Mouse (Mus musculus): Measurements from ENCODE around the gene Cd209c. TPM values are rescaled to one million over a fixed set of nuclear protein-coding genes. Genes with fewer than 3 reads are reported as not detected.

Gene Cd209c
- 0.21 and 0.45 TPM in 2 replicates for polyA plus RNA-seq (2015; fragmentation: Nextera tagmentation; extraction: Ambion mirVana)

DNA sequence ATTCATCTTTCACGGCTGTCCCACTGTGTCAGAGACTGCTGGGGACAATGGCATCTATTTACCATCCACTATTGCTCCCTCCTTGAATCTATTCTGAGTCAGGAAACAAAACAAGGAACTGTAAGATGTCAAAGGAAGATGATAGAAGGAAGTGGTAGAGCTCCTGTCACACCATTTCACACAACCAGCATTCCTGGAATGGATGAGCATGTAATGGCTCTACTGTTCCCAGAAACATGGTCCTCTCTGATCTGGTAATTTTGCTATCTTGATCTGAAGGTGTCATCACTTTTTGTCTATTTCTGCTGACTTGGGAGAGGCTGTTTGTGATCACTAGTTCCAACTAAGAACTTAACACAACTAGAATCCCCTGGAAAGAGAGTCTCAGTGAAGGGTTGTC, at the start of gene Cd209c:
Gene Cd209c, minus strand, starts transcription at position 101 of the 400 bp plus-strand sequence.
- no peak within 1 kb of the TSS for H3K27ac ChIP-seq
- H3K4me3 ChIP-seq (replicated peaks) = no peak within 1 kb of the TSS
- H3K9ac ChIP-seq = no peak within 1 kb of the TSS
- ATAC-seq (replicated peaks; ENCODE audit: low FRiP score) = no peak
- H3K27me3 ChIP-seq = no peaks in the 10 kb centered on the region
- no peak within 1 kb of the TSS for H3K4me2 ChIP-seq
- no peaks in the 10 kb centered on the region for H3K36me3 ChIP-seq
- 0 out of 2 replicates have a peak, but pooled peaks cover 3% of the 10 kb centered on the region for H3K9me3 ChIP-seq (replicated peaks)
- 81% methylated on average over 1 of the region's 1 CpGs for WGBS
- H3K4me1 ChIP-seq = no peaks in the 10 kb centered on the region

GRCm38 (mm10) chr8:3994219-3994618, 39.7 kb upstream of the Cd209c start:
- H3K9me3 ChIP-seq (replicated peaks) = no peaks in the 10 kb centered on the region
- 31% methylated on average over 42 of the region's 42 CpGs for WGBS
- peak overlapping the region; percentile 25 for H3K4me3 ChIP-seq (replicated peaks)
- H3K36me3 ChIP-seq = no peaks in the 10 kb centered on the region
- H3K4me2 ChIP-seq = peak overlapping the region; percentile 53
- H3K27me3 ChIP-seq = no peaks in the 10 kb centered on the region
- no peak overlapping the region for H3K9ac ChIP-seq
- H3K4me1 ChIP-seq = no peaks in the 10 kb centered on the region
- H3K27ac ChIP-seq = no peak overlapping the region
- ATAC-seq (replicated peaks; ENCODE audit: low FRiP score) = peak; percentile 43; the same call in 1 of the 2 replicates

GRCm38 (mm10) chr8:3956037-3956436, 1.5 kb upstream of the Cd209c start:
- no peak overlapping the region for H3K4me2 ChIP-seq
- H3K36me3 ChIP-seq = no peaks in the 10 kb centered on the region
- ATAC-seq (replicated peaks; ENCODE audit: low FRiP score) = peak; percentile 46; the same call in 1 of the 2 replicates
- no peaks in the 10 kb centered on the region for H3K4me1 ChIP-seq
- H3K9ac ChIP-seq = no peak overlapping the region
- WGBS = 69% methylated on average over 1 of the region's 1 CpGs
- no peaks in the 10 kb centered on the region for H3K27me3 ChIP-seq
- 0 out of 2 replicates have a peak, but pooled peaks cover 3% of the 10 kb centered on the region for H3K9me3 ChIP-seq (replicated peaks)
- H3K27ac ChIP-seq = no peak overlapping the region
- no peak overlapping the region for H3K4me3 ChIP-seq (replicated peaks)

DNA sequence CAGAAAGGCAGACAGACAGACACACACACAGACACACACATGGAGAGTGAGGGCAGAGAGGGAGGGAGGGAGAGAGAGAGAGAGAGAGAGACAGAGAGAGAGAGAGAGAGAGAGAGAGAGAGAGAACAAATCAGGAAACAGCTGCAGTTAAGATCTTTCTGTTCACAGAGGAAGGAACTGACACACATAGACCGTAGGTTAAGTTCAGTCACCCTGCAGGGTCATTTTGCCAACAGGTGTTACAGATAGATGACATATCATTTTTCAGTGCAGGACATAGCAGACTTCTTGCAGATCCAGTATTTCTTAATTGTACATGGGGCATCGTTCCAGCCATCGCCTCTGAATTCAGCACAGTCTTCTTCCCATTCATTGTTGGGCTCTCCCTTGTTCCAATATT, 14.5 kb downstream of the Cd209c start:
- no peaks in the 10 kb centered on the region for H3K27me3 ChIP-seq
- no peak overlapping the region for H3K9ac ChIP-seq
- H3K36me3 ChIP-seq = no peaks in the 10 kb centered on the region
- no peak overlapping the region for H3K4me3 ChIP-seq (replicated peaks)
- WGBS = 83% methylated on average over 3 of the region's 3 CpGs
- no peak overlapping the region for H3K27ac ChIP-seq
- no peaks in the 10 kb centered on the region for H3K9me3 ChIP-seq (replicated peaks)
- ATAC-seq (replicated peaks; ENCODE audit: low FRiP score) = no peak
- no peaks in the 10 kb centered on the region for H3K4me1 ChIP-seq
- H3K4me2 ChIP-seq = no peak overlapping the region

DNA sequence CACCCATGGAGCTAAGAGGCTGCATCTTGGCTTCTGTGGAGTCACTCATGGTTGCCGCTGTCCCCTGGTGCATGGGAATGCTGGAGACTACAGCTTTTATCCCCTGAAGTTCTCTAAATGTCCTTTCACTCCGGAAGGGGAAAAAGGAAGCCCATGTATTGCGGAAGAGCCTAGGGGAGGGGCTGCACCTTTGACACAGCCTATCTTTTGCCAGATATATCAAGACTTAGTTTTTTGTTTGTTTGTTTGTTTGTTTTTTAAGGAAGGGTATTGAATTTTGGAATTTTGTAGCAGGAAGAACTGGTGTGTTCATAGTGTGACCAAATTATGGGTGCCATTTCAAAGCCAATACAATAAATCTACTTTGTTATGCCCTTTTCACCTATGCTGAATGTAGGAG, 27.8 kb downstream of the Cd209c start, which contains the start of gene Cd209b:
Gene Cd209b, minus strand, starts transcription at position 101 of the 400 bp plus-strand sequence.
- H3K4me3 ChIP-seq (replicated peaks) = no peak within 1 kb of the TSS
- H3K9me3 ChIP-seq (replicated peaks) = no peaks in the 10 kb centered on the region
- no peak within 1 kb of the TSS for H3K4me2 ChIP-seq
- no peaks in the 10 kb centered on the region for H3K4me1 ChIP-seq
- ATAC-seq (replicated peaks; ENCODE audit: low FRiP score) = no peak
- no peak within 1 kb of the TSS for H3K9ac ChIP-seq
- WGBS = 84% methylated on average over 3 of the region's 3 CpGs
- no peak within 1 kb of the TSS for H3K27ac ChIP-seq
- H3K36me3 ChIP-seq = no peaks in the 10 kb centered on the region
- no peaks in the 10 kb centered on the region for H3K27me3 ChIP-seq

Other genes with a start within 250 kb of the Cd209c start
- gene Clec4g, start 234.1 kb downstream of the Cd209c start, polyA plus RNA-seq (2015; fragmentation: Nextera tagmentation; extraction: Ambion mirVana) = 0.21 and 0.44 TPM in 2 replicates
- not detected in 2 replicates for gene Cd209a, start 205.8 kb downstream of the Cd209c start, polyA plus RNA-seq (2015; fragmentation: Nextera tagmentation; extraction: Ambion mirVana)
- not detected in 2 replicates for gene Cd209e, start 100.4 kb downstream of the Cd209c start, polyA plus RNA-seq (2015; fragmentation: Nextera tagmentation; extraction: Ambion mirVana)
- not detected in 2 replicates for gene Cd209d, start 76.2 kb downstream of the Cd209c start, polyA plus RNA-seq (2015; fragmentation: Nextera tagmentation; extraction: Ambion mirVana)
- gene Cd209b, start 27.9 kb downstream of the Cd209c start, polyA plus RNA-seq (2015; fragmentation: Nextera tagmentation; extraction: Ambion mirVana) = not detected in 2 replicates
- not detected in 2 replicates for gene Cd209f, start 151.1 kb upstream of the Cd209c start, polyA plus RNA-seq (2015; fragmentation: Nextera tagmentation; extraction: Ambion mirVana)
- not detected in 2 replicates for gene Cd209g, start 179.4 kb upstream of the Cd209c start, polyA plus RNA-seq (2015; fragmentation: Nextera tagmentation; extraction: Ambion mirVana)
- gene Evi5l, start 211.8 kb upstream of the Cd209c start, polyA plus RNA-seq (2015; fragmentation: Nextera tagmentation; extraction: Ambion mirVana) = 23.7 and 28.8 TPM in 2 replicates